Mouse (Mus musculus): ENCODE measurements around the gene Samd4b.
A peak's percentile ranks its signal among the peaks of the same experiment; 100 is the strongest.

Samd4b gene

GRCm38 (mm10) chr7:28351676-28352191 lies 246.2 kb downstream of the Samd4b start:
- DNase-seq = no peak

GRCm38 (mm10) chr7:28350155-28350883 lies 247.6 kb downstream of the Samd4b start, which contains the start of gene Rps16:
Gene Rps16 (plus strand): TSS chr7:28350652.
- peak; percentile 96 for DNase-seq

All from layer of hippocampus, adult 9-11 months (tissue).